Mouse (Mus musculus) liver, embryonic 11.5 days (tissue): ENCODE measurements around the gene Ccdc96. TPM values are rescaled to one million over a fixed set of nuclear protein-coding genes. Genes with fewer than 3 reads are reported as not detected.

Source experiments
- polyA plus RNA-seq: library from polyadenylated mRNA; unstranded; fragments of >200 nt; fragmentation: Nextera tagmentation; extraction: Ambion mirVana; gene quantifications from 2 replicates; pipeline ENCODE4 v1.2.1, GENCODE M21; 2014

Ccdc96 gene
- polyA plus RNA-seq, 1 experiment from 2014 or later, result 0.26 TPM

Other genes starting within 250 kb of the Ccdc96 start
- 2.2 and 2.4 TPM in 2 replicates for gene Sorcs2, start 86.4 kb upstream of the Ccdc96 start, polyA plus RNA-seq
- gene Grpel1, start 19.6 kb upstream of the Ccdc96 start, polyA plus RNA-seq, result 74.6 and 79.9 TPM in 2 replicates
- gene Tada2b, start 303 bp upstream of the Ccdc96 start, polyA plus RNA-seq, result 2.8 and 3.1 TPM in 2 replicates
- gene Tbc1d14, start 108.7 kb downstream of the Ccdc96 start, polyA plus RNA-seq, result 26.0 and 30.2 TPM in 2 replicates
- 19.3 TPM in 2 replicates for gene D5Ertd579e, start 211.4 kb downstream of the Ccdc96 start, polyA plus RNA-seq